Comparison of ENCODE assay signal across 8 mouse cellular contexts in genomic region chr3:37657009-37657408, GRCm38 (mm10). TPM values are rescaled to one million over a fixed set of nuclear protein-coding genes. Genes with fewer than 3 reads are reported as not detected.
DNase-seq lines count a peak whose midpoint lies in the region; ATAC-seq and TF ChIP-seq lines count a peak whose summit lies in the region.

No protein-coding gene starts in this region.

- H3K4me2 ChIP-seq in kidney, postnatal 0 days (ENCODE audit: low read length), result peak overlapping the region; percentile 27; the same call in 1 of the 2 replicates
- H3K4me2 ChIP-seq in embryonic facial prominence, embryonic 11.5 days (ENCODE audit: low read depth, low read length), result peak overlapping the region; percentile 14
- no peak overlapping the region for H3K4me2 ChIP-seq in hindbrain, embryonic 11.5 days (replicated peaks; ENCODE audit: low read depth, low read length)
- H3K4me2 ChIP-seq in midbrain, embryonic 16.5 days (ENCODE audit: low read length), result peak overlapping the region; percentile 24; the same call in 1 of the 2 replicates

- no peak for TF ChIP-seq POLR2A in thymus, adult 2 months (IDR thresholded peaks at IDR 0.05; ENCODE audit: control insufficient read depth, extremely low read depth, insufficient read depth, low read length, poor library complexity)

- H3K9ac ChIP-seq in kidney, postnatal 0 days (ENCODE audit: low read depth, low read length), result no peak overlapping the region
- H3K9ac ChIP-seq in embryonic facial prominence, embryonic 11.5 days (replicated peaks; ENCODE audit: low read length), result no peak overlapping the region
- H3K9ac ChIP-seq in hindbrain, embryonic 11.5 days (ENCODE audit: low read depth, low read length), result no peak overlapping the region
- H3K9ac ChIP-seq in midbrain, embryonic 16.5 days (ENCODE audit: low read depth, low read length), result no peak overlapping the region

- 8% methylated on average over 8 of the region's 8 CpGs for whole genome bisulfite sequencing in kidney, postnatal 0 days
- under 1% methylated on average over 8 of the region's 8 CpGs for WGBS in embryonic facial prominence, embryonic 11.5 days
- under 1% methylated on average over 8 of the region's 8 CpGs for WGBS in hindbrain, embryonic 11.5 days
- 6% methylated on average over 8 of the region's 8 CpGs for WGBS in midbrain, embryonic 16.5 days
- WGBS in thymus, adult 2 months, result 17% methylated on average over 8 of the region's 8 CpGs

- TF ChIP-seq CTCF in kidney, postnatal 0 days (IDR thresholded peaks at IDR 0.05; ENCODE audit: low read depth), result no peak
- TF ChIP-seq CTCF in thymus, adult 2 months (IDR thresholded peaks at IDR 0.05; ENCODE audit: borderline replicate concordance, control insufficient read depth, extremely low read depth, insufficient read depth, low read length, poor library complexity), result no peak

- H3K4me3 ChIP-seq in kidney, postnatal 0 days (replicated peaks; ENCODE audit: low read depth, low read length), result no peak overlapping the region
- no peak overlapping the region for H3K4me3 ChIP-seq in embryonic facial prominence, embryonic 11.5 days (ENCODE audit: low read depth, low read length)
- no peak overlapping the region for H3K4me3 ChIP-seq in hindbrain, embryonic 11.5 days (ENCODE audit: low read depth, low read length)
- H3K4me3 ChIP-seq in midbrain, embryonic 16.5 days (ENCODE audit: low read depth, low read length), result no peak overlapping the region
- H3K4me3 ChIP-seq in thymus, adult 2 months (ENCODE audit: control insufficient read depth, insufficient read depth, low read length), result no peak overlapping the region

- H3K27ac ChIP-seq in kidney, postnatal 0 days, result peak overlapping the region; percentile 71
- H3K27ac ChIP-seq in embryonic facial prominence, embryonic 11.5 days (replicated peaks; ENCODE audit: low read depth, low read length), result no peak overlapping the region
- H3K27ac ChIP-seq in hindbrain, embryonic 11.5 days (ENCODE audit: low read depth, low read length), result no peak overlapping the region
- no peak overlapping the region for H3K27ac ChIP-seq in midbrain, embryonic 16.5 days (ENCODE audit: low read length)
- no peak overlapping the region for H3K27ac ChIP-seq in thymus, adult 2 months (ENCODE audit: control insufficient read depth, insufficient read depth, low read length)

- H3K27me3 ChIP-seq in kidney, postnatal 0 days (ENCODE audit: insufficient read depth, low read length), result no peaks in the 10 kb centered on the region
- H3K27me3 ChIP-seq in embryonic facial prominence, embryonic 11.5 days (ENCODE audit: control insufficient read depth, insufficient read depth, low read length), result peaks cover 2% of the 10 kb centered on the region; the same call in 1 of the 2 replicates
- H3K27me3 ChIP-seq in hindbrain, embryonic 11.5 days (ENCODE audit: control insufficient read depth, insufficient read depth, low read length), result peaks cover 17% of the 10 kb centered on the region
- H3K27me3 ChIP-seq in midbrain, embryonic 16.5 days (ENCODE audit: control insufficient read depth, insufficient read depth, low read depth, low read length), result peaks cover 13% of the 10 kb centered on the region
- no peaks in the 10 kb centered on the region for H3K27me3 ChIP-seq in thymus, adult 2 months (ENCODE audit: control insufficient read depth, insufficient read depth, low read length)

- no peaks in the 10 kb centered on the region for H3K36me3 ChIP-seq in kidney, postnatal 0 days (ENCODE audit: insufficient read depth, low read length)
- H3K36me3 ChIP-seq in embryonic facial prominence, embryonic 11.5 days (replicated peaks; ENCODE audit: control insufficient read depth, insufficient read depth, low read depth, low read length), result no peaks in the 10 kb centered on the region
- H3K36me3 ChIP-seq in hindbrain, embryonic 11.5 days (ENCODE audit: control insufficient read depth, insufficient read depth, low read length), result no peaks in the 10 kb centered on the region
- no peaks in the 10 kb centered on the region for H3K36me3 ChIP-seq in midbrain, embryonic 16.5 days (ENCODE audit: control insufficient read depth, insufficient read depth, low read length)
- H3K36me3 ChIP-seq in thymus, adult 2 months (ENCODE audit: control insufficient read depth, insufficient read depth, low read length), result no peaks in the 10 kb centered on the region

- H3K4me1 ChIP-seq in kidney, postnatal 0 days (replicated peaks; ENCODE audit: insufficient read depth, low read length), result peaks cover 34% of the 10 kb centered on the region
- H3K4me1 ChIP-seq in embryonic facial prominence, embryonic 11.5 days (ENCODE audit: control insufficient read depth, insufficient read depth, low read length), result no peaks in the 10 kb centered on the region
- peaks cover 4% of the 10 kb centered on the region; the same call in 1 of the 2 replicates for H3K4me1 ChIP-seq in hindbrain, embryonic 11.5 days (replicated peaks; ENCODE audit: control insufficient read depth, insufficient read depth, low read length)
- peaks cover 17% of the 10 kb centered on the region for H3K4me1 ChIP-seq in midbrain, embryonic 16.5 days (ENCODE audit: control insufficient read depth, insufficient read depth, low read length)
- H3K4me1 ChIP-seq in thymus, adult 2 months (replicated peaks; ENCODE audit: control insufficient read depth, insufficient read depth, low read length), result peaks cover 21% of the 10 kb centered on the region

- H3K9me3 ChIP-seq in kidney, postnatal 0 days (replicated peaks; ENCODE audit: low read length), result no peaks in the 10 kb centered on the region
- no peaks in the 10 kb centered on the region for H3K9me3 ChIP-seq in embryonic facial prominence, embryonic 11.5 days (replicated peaks; ENCODE audit: control insufficient read depth, low read length)
- no peaks in the 10 kb centered on the region for H3K9me3 ChIP-seq in hindbrain, embryonic 11.5 days (ENCODE audit: control insufficient read depth, low read length)
- no peaks in the 10 kb centered on the region for H3K9me3 ChIP-seq in midbrain, embryonic 16.5 days (replicated peaks; ENCODE audit: control insufficient read depth, low read length, poor library complexity, severe bottlenecking)

- peak; percentile 78 for DNase-seq in kidney, postnatal 0 days (ENCODE audit: low spot score)
- no peak for DNase-seq in kidney, adult 9 months
- peak; percentile 78 for DNase-seq in embryonic facial prominence, embryonic 11.5 days (ENCODE audit: low spot score)
- no peak for DNase-seq in hindbrain, embryonic 11.5 days (ENCODE audit: low spot score)
- DNase-seq in testis, postnatal 14 days (ENCODE audit: low spot score), result no peak
- DNase-seq in thymus, adult 2 months, result no peak
- no peak for DNase-seq in kidney, adult 18-20 months

- ATAC-seq in kidney, postnatal 0 days (replicated peaks; ENCODE audit: low FRiP score, low read depth), result no peak
- 0 out of 2 replicates have a peak, but pooled peaks have one; percentile 71 for ATAC-seq in embryonic facial prominence, embryonic 11.5 days (replicated peaks; ENCODE audit: insufficient number of reproducible peaks, low FRiP score, low TSS enrichment, low read depth)
- peak; percentile 24; the same call in 1 of the 2 replicates for ATAC-seq in hindbrain, embryonic 11.5 days (ENCODE audit: low FRiP score)
- ATAC-seq in midbrain, embryonic 16.5 days, result peak; percentile 57

RNA-seq across cellular contexts. Expression of gene Spry1, which starts 17.3 kb away (rescaled TPM):
- polyA plus RNA-seq in kidney, postnatal 0 days (2015; fragmentation: Nextera tagmentation; extraction: Ambion mirVana), result 31.8 and 39.6 TPM in 2 replicates
- 10.2 and 15.1 TPM in 2 replicates for polyA plus RNA-seq in embryonic facial prominence, embryonic 11.5 days (2014; fragmentation: Nextera tagmentation; extraction: Ambion mirVana)
- 5.8 and 8.0 TPM in 2 replicates for polyA plus RNA-seq in hindbrain, embryonic 11.5 days (2014; fragmentation: Nextera tagmentation; extraction: Ambion mirVana)
- polyA plus RNA-seq in midbrain, embryonic 16.5 days (2015; fragmentation: Nextera tagmentation; extraction: Ambion mirVana), result 6.5 and 8.8 TPM in 2 replicates
- polyA plus RNA-seq in thymus, adult 2 months (2012; rRNA removed), result 10.0 and 12.7 TPM in 2 replicates

Comparison
In these comparisons a context has a peak if more than half of its experiments do, and no peak if none do; other contexts are left out.
1. DNase-seq: peak in kidney, postnatal 0 days (single experiment) and embryonic facial prominence, embryonic 11.5 days (single experiment); none in kidney, adult 9 months (single experiment), hindbrain, embryonic 11.5 days (single experiment), testis, postnatal 14 days (single experiment), thymus, adult 2 months (single experiment) and kidney, adult 18-20 months (single experiment).